ENCODE assay signal across 8 mouse cellular contexts in genomic region chr10:116319246-116319645, GRCm38 (mm10). TPM values are rescaled to one million over a fixed set of nuclear protein-coding genes. Genes with fewer than 3 reads are reported as not detected.
DNase-seq lines count a peak whose midpoint lies in the region; TF ChIP-seq lines count a peak whose summit lies in the region.

No protein-coding gene starts in this region.

- no peak overlapping the region for H3K27ac ChIP-seq in limb, embryonic 10.5 days

- 0 out of 2 replicates have a peak, but pooled peaks cover 2% of the 10 kb centered on the region for H3K4me1 ChIP-seq in limb, embryonic 10.5 days

- no peaks in the 10 kb centered on the region for H3K9me3 ChIP-seq in limb, embryonic 10.5 days (replicated peaks)

- 23% methylated on average over 12 of the region's 12 CpGs for WGBS in limb, embryonic 10.5 days

- no peak for TF ChIP-seq POLR2A in myocyte (IDR thresholded peaks at IDR 0.05; ENCODE audit: insufficient read length, low read depth)

- H3K79me2 ChIP-seq in myocyte (ENCODE audit: control insufficient read depth, insufficient read depth), result no peaks in the 10 kb centered on the region

- DNase-seq in 416B (ENCODE audit: low read depth), result peak; percentile 62
- DNase-seq in adrenal gland, adult (ENCODE audit: inconsistent age in 2 of 2, low spot score in 1 of 2), result peak; percentile 81 to 94
- DNase-seq in embryo, embryonic 10 days (ENCODE audit: low spot score), result peak; percentile 93
- DNase-seq in gastrocnemius, postnatal 25 days, result peak; percentile 37
- DNase-seq in kidney, adult 8-10 months, result peak; percentile 72 to 85
- peak; percentile 81 for DNase-seq in limb, embryonic 10.5 days (ENCODE audit: low spot score)
- peak; percentile 45 for DNase-seq in thymus, postnatal 14 days

- no peak overlapping the region for H3ac ChIP-seq in myocyte (ENCODE audit: control insufficient read depth, insufficient read length)

- H3K4me3 ChIP-seq in limb, embryonic 10.5 days, result no peak overlapping the region
- no peak overlapping the region for H3K4me3 ChIP-seq in myocyte

- peak overlapping the region; percentile 22 for H3K4me2 ChIP-seq in myocyte (ENCODE audit: low read depth)

- H3K36me3 ChIP-seq in limb, embryonic 10.5 days, result no peaks in the 10 kb centered on the region
- H3K36me3 ChIP-seq in myocyte (ENCODE audit: control insufficient read depth, insufficient read depth), result no peaks in the 10 kb centered on the region

- no peaks in the 10 kb centered on the region for H3K27me3 ChIP-seq in limb, embryonic 10.5 days (ENCODE audit: low read depth, poor library complexity, severe bottlenecking)
- H3K27me3 ChIP-seq in myocyte (ENCODE audit: control insufficient read depth, insufficient read depth, insufficient read length), result no peaks in the 10 kb centered on the region

TF ChIP-seq in myocyte, 11 proteins besides CTCF, POLR2A, EP300 and RAD21:
- TF ChIP-seq CEBPB (IDR thresholded peaks at IDR 0.05; ENCODE audit: insufficient read depth, poor library complexity, severe bottlenecking), result peak; percentile 65; the same call in 1 of the 2 replicates
- TF ChIP-seq MAX (IDR thresholded peaks at IDR 0.05; ENCODE audit: low read depth), result no peak
- no peak for TF ChIP-seq MYOD1 (IDR thresholded peaks at IDR 0.05; ENCODE audit: control insufficient read depth in 1 of 3, insufficient read length in 2 of 3, low read depth in 2 of 3)
- TF ChIP-seq SRF (IDR thresholded peaks at IDR 0.05; ENCODE audit: control insufficient read depth, insufficient read length, low read depth), result no peak

RNA-seq across cellular contexts. Expression of gene Ptprb, which starts 43.9 kb away (rescaled TPM):
- 10 to 100 TPM; 30.2 to 35.0 TPM for total RNA-seq in gastrocnemius, postnatal 25 days (2021)
- polyA plus RNA-seq in limb, embryonic 10.5 days (2016; fragmentation: Nextera tagmentation; extraction: Ambion mirVana), result 2.0 and 2.2 TPM in 2 replicates
- polyA plus RNA-seq in myocyte (2012; fragmentation: generic; extraction: Trizol), result 0.01 TPM

Comparison
In these comparisons a context has a peak if more than half of its experiments do, and no peak if none do; other contexts are left out.
1. DNase-seq: peak in every context shown above with its lines; median percentile 93 in embryo, embryonic 10 days; 88 in adrenal gland, adult; 81 in limb, embryonic 10.5 days; 78 in kidney, adult 8-10 months; 62 in 416B; 45 in thymus, postnatal 14 days; 37 in gastrocnemius, postnatal 25 days.